Mouse (Mus musculus) induced T-regulatory cell, adult 2 months (primary cell): Measurements from ENCODE around the gene Mrpl41.
A peak's percentile ranks its signal among the peaks of the same experiment; 100 is the strongest.
"Not testable (repeated sequence)": the region's sequence is repeated elsewhere in the genome, so short reads cannot be mapped to it uniquely, and the experiment has no call there.

Experiments
- DNase-seq: peaks from one replicate; pipeline ENCODE4 v3.0.0-alpha.2; 2012; ENCODE audit warnings: low read depth

Gene Mrpl41

DNA sequence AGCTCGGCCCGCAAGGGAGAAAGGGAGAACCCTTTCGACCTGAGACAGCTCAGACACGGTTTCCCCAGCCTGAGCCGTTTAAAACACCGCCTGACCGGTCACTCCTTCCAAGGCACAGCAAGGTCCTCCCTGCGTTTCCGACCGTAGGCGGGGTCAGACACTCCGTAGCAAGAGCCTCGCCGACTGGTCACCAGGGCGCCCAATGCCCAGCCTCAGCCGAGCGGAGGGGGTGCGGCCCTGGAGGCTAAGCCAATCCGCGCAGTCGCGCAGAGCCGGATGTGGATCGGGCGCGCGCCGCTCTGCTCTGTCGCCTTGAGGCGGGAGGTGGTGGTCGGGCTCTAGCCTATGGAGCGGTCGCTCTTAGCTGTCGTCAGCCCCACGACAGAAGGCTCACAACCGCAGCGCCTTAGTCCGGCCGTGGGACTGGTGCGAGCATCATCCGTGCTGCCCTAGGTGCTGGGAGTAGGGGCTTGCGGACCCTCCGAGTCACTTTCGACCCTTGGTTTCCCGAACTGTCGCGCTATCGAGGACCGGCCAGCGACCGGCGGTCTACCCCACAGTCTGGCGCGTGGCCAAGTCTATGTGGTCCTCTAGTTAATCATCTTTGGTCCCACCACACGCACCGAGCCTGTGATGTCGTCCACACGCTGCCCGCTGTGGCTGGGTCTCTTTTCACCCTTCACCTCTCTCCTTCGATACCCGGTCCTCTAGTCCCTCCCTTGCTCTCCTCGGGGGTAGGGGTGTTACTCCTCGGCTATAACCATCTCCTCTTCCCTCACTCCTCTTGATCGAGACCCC, at the start of gene Mrpl41:
Mrpl41 (minus strand) TSS at position 193 of the 798 bp plus-strand sequence.
- peak; percentile 96 for DNase-seq

DNA sequence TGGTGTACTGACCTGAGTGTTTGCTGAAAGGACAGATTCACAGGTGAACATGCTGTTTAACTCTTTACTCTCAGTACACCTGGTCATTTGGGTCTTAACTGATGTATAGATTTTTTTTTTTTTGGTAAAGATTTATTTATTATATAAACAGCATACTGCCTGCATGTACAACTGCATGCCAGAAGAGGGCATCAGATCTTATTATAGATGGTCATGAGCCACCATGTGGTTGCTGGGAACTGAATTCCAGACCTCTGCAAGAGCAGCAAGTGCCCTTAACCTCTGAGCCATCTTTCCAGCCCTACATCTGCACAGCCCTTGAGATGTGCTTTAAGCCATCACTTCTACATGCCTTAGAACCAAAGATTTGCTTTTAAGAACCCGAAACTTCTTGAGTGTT, 47.8 kb upstream of the Mrpl41 start:
- DNase-seq: peak; percentile 7

DNA sequence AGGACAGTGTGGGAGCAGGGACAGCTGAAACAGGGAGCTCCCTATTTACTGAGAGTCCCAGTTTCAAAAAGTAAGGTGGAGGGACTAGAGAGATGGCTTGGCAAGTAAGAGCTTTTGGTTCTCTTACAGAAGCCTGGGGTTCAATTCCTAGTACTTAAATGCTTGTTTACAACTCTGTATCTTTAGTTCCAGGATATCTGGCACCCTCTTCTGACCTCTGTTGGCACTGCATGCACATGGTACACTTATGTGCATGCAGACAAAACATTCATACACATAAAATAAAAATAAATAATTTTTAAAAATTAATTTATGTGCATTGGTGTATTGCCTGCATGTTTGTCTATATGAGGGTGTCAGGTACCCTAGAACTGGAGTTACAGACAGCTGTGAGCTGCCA, 33.4 kb upstream of the Mrpl41 start:
- DNase-seq: peak; percentile 53

DNA sequence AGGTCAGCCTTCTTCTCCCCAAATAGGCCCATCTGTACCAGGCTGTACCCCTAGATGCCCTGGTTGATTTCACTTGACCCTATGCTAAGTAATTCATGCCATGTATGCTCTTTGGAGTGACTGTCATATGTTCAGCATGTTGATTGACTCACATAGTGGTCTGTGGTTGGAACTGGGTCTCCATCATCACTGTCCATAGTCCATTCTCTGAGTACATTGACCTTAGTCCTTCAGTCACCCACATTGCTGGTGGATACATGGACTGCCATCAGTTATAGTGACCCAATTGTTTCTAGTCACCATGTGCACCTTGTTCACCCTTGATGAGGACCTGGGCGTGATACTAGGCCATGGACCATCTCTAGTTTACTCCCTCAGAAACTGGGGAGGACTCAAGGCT, 31.9 kb upstream of the Mrpl41 start:
- DNase-seq: no peak

DNA sequence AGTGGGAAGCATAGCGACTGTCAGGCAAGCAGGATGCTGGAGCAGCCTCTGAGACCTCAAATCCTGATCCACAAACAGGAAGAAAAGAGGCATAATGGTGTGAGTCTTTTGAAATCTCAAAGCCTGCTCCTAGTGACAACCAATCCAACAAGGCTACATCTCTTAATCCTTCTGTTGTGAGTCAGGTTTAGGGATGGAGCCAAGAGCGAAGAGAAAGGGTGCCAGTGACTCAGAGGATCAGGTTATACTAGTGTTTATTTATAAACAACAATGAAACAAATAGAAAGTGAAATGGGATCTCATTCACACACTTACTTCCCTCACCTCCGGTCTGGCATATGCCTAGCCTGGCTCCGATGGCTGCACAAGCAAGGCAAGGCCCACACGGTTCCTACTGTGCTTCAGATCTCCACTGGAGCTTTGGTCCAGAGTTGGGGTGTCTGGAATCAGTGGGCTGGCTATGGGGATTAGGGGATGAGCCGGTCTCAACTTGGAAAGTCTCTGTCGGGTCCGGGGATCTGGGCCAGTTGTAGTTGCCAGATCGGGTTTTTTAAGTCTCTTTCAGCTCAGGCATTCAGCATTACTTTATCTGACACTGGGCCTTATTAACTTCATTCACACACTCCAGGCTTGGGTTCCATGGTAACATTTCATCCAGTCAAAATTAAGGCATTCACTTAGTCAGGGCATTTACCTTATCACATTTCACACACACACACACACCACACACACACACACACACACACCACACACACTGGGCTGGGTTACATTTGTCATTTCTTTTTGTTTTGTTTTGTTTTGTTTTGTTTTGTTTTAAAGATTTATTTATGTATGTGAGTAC, 29.3 kb upstream of the Mrpl41 start:
- no peak for DNase-seq

DNA sequence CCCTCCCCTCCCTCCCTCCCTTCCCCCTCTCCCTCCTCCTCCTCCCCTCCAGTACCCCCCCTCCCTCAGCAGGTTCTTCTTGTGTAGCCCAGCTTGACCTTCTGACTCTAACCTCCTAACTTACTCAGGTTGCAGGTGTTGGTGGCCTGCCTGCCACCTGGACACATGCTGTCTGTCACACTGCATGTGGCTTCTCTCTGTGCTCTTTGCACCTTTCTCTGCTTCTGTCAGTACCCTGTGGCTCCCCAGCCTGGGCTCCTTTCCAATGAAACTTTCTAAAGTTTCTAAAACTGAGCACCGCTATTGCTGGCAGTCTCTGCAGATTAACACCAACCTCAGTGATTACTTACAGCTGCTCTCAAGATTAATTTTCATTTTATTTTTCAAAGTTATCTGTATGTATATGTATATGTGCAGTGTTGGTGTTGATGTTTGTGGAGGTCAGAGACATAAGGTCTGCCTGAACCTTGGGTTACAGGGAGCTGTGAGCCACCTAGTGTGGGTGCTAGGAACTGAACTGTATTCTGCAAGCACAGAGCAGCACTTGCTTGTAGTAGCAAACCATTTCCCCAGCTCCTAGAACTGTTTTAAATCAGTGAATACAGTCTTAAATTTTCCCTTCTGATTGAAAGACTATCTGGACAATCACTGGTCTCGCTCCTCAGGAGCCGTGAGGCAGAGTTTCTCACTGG, 25.8 kb upstream of the Mrpl41 start:
- peak; percentile 52 for DNase-seq

DNA sequence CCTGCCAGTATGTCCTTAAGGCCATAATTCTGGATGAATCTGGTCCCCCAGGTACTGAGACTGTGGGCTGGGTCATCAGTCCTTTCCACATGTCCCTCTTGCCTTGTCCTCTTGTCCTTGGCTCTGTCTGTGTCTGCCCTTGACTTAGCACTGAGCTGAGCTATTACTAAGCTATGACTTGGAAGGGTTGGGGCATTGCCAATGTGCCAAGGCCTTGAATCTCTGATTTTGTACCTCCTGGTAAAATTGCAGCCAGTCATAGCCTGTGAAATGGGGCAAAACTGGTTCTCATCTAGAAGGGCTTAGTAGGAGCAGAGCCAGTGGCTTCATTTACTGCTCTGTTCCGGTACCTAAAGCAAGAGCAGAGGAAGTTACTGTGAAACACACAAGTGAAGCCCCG, 21.6 kb upstream of the Mrpl41 start:
- no peak for DNase-seq

DNA sequence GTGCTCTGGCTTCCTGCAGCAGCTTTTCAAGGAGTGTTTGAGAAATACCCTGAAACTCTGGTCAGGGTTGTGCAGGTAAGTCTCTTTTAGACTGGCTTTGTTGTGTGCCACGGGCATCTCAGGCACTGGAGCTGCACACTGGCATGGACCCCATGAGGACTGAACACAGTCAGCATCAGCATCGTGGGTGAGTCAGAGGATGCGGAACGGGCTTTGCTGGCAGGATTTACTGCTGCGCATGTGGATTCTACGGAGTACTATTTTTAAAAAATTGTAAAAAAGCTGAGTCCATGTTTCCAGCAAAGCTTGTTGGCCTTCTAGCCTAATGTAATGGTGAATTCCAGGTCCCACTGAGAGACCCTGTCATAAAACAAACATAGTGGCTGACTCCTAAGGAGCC, 20.4 kb upstream of the Mrpl41 start:
- no peak for DNase-seq

DNA sequence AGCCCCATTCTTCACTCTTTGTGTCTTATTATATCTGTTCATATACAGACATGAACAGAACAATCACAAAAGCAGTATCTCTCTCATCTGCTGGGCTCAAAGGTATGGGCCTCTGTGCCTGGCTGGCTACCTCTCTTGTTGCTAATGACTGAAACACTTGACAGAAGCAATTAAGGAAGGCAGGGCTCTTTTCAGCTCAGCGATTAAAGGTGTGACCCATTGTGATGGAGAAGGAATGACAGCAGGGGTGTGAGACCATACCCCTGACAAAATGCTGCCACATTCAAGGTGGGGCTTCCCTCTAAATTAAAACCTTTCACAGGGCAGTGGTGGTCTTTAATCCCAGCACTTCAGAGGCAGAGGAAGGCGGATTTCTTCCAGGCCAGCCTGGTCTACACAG, 12.9 kb upstream of the Mrpl41 start:
- no peak for DNase-seq

DNA sequence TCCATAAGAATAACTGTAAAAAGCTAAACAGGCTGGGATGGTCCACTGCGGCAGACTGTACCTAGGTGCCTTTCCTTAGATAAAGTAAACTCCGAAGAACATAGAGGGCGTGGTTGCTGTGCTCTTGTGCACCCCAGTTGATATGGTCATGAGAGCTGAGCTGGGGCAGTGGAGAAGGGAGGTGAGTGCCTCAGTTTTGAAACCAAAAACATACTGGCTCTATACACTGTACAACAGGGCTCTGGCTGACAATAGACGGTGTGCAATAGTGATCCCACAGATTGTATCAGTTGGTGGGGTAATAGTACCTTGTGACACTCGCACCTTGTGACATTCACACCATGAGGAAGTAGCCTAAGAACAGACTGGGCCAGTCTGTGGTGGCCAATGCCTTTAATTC, 2.1 kb upstream of the Mrpl41 start:
- peak; percentile 49 for DNase-seq

DNA sequence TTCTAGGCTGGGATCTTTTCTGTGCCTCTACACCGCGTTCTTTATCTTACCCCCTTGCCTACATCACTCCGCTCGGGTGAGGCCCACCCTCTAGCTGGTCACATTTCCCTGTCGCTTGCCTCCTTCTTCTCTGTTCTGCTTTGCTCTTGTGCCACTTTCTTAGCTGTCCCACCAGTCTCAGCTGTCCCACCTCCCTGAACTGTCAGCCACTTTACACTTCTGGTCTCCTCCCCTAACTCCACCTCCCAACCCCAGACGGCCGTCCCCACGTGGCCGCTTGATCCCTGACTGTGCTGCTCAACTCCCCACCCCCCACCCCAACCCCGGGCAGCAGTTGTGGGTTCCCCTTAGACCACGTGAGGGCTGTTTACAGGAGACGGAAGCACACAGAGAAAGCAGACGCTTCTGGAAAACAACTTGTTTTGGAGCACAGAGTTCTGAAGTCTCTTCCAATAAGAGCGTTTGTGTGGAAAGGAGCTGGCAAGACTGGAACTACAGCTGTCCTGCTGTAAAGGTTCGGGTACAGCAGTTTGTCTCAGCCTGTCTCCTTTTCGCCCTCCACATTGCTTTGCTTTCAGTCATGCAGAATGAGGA, 903 bp upstream of the Mrpl41 start, which contains the start of gene Pnpla7:
Pnpla7 (plus strand) TSS at position 330 of the 594 bp plus-strand sequence.
- peak; percentile 95 for DNase-seq

DNA sequence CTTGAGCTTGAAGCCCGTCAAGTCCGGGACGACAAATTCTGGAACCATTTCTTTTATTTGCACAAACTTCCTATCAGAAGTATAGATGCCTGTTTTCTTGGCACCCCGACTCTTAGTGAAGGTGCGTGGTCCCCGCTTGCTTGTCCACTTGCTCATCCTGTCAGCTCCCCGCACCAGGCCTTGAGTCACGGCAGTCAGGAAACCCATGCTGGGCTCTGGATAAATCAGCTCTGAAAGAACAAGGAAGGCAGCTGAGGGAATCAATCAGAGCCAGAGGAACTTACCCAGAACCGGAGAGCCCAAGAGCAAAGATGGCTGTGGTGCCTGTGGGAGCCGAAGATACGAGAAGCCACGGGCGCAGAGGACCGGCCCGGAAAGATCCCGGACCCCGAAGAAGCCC, 446 bp downstream of the Mrpl41 start:
- DNase-seq: not testable (repeated sequence)

DNA sequence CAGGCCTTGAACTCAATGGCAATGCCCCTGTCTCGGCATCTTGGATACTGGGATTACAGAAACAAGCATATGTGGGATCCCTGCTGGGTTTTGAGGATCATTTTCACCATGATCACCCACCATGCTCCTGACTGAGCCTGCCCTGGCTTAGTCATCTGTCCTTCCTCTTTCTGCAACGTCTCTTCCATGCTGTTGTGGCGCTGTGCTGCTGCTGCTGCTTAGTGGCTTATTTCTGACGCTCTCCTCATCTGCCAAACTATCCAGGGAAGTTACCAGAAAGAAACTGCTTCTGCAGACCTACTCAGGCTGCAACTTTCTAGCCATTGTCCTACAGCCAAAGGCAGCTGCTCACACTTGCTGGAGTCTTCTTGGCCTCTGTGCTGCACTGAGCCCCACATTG, 4.5 kb downstream of the Mrpl41 start:
- no peak for DNase-seq

DNA sequence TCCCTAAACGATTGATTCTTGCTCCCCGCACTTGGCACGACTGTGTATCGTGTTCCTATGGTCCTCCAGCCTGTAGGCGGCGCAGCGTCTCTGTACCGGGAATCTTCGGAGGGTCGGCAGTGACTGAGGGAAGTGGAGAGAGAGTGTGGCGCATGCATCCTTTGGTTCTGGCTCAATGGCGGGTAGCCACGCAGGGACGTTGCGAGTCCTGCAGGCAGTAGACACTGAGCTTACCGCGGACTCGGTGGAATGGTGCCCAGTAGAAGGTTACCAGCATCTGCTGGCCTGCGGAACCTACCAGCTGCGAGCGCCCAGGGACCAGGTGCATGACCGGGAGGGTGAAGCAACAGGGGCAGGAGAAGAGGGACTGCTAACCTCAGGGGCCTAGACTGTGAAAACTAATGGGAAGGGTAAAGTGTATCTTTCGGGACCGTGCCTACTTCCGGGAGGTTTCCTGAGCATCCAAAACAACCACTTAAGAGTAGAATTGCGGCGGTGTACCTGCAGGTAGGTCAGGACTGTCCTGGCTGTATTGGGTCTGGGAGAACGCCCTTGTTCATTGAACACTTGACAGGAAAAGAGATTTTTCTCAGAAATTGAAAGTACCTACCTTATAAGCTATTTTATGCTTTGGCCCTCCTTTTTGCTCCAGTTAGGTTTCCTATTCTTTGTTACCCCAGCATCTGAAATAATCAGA, 12.4 kb downstream of the Mrpl41 start, which contains the start of gene Dph7:
Dph7 (plus strand) TSS at position 97 of the 697 bp plus-strand sequence.
- DNase-seq: peak; percentile 93

DNA sequence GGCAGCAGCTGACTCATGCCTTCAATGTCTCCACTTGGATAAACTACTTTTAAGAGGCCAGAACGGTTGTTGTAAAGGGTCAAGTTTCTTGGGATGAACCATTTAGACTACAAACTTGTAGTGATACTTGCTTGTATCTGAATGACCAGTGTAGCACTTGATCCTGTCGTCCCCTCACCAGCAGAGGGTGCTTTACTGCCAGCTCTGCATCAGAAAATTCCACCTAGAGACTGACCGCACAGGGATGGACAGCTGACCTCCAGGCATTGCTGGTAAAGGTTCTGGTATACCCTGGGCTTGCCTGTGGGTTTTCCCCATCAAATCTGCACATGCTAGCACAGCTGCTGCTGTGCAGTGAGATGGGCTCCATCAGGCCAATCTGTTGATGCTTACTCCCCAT, 14.0 kb downstream of the Mrpl41 start:
- DNase-seq: no peak

DNA sequence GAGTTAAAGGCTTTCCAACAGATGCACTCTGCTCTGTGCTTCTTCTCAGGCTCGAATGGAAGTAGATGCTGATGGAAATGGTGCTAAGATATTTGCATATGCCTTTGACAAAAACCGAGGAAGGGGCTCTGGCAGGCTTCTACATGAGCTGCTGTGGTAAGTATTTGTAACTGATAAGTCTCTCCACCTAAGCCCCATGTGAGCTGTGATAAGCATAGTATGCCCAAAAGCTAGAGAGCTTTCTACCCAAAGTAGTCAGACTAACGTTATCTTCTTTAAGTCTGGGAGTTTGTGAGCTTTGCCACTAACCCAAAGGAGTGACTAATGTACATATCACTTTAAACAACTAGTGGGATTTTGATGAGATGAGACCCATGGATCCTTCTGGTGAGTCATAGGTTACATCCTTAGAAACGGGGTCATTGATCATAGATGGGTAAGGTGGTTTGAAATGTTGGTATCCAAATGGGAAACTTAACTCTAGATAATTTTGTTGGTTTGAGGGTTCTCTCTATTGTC, 22.3 kb downstream of the Mrpl41 start:
- DNase-seq: no peak

DNA sequence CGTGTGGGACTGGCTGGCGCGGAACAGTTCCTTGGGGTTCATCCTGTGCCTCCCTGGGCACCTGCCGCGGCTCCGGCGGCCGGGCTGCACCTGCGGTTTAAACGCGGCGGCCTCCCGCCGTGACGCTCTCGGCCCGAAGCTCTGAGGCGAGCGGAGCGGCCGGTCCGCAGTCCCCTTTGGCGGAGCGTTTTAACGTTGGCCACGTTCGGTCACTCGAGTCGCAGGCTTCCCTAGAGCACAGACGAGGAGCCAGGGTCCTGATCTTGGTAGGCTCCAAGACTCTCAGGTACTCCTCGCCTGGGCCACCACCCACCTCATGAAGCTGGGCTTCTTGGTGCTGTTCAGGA, 24.7 kb downstream of the Mrpl41 start:
- DNase-seq: peak; percentile 55

DNA sequence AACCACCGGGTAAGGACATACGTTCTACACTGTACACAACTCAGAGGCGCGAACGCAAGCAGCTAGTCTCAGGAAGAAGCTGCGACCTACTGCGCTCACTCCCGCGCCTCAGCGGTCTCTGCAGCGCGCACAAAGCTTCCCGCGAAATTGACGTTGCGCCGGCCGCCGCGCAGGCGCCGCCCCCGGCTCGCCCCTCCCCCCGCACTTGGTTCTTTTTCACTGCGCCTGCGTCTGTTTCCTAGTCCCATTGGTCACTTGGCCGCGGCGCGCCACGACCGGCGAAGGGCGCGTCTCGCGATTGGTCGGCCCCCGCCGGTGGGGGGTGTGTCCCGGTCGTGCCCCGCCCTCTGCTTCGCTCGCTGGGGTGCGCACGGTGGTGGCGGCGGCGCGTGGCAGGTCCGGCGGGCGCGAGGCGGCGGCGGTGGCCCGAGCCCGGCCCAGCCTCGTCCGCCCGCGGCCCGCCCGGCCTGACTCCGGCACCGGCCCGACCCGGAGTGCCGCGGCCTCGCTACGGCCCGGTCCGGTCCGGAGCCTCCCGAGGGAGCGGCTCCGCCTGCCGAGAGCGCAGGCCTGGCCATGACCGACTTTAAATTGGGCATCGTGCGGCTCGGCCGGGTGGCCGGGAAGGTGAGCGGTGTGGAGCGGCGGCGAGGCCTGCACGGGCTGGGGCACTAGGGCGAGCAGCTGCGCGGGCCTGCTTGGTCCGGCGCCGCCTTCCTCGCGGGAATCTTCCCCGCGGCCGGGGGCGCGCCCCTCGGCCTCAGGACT, 25.3 kb downstream of the Mrpl41 start, which contains the start of gene Zmynd19:
Zmynd19 (plus strand) TSS at position 372 of the 768 bp plus-strand sequence.
- DNase-seq: peak; percentile 98

DNA sequence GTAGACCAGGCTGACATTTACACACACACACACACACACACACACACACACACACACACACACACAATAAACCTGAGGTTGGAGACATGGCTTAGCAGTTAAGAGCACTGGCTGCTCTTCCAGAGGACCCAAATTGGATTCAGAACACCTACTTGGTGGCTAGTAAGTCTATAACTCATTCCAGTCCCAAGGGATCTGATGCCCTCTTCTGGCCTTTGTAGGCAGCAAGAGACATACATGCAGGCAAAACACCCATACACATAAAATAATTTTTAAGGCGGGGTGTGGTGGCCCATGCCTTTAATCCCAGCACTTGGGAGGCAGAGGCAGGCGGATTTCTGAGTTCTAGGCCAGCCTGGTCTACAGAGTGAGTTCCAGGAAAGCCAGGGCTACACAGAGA, 30.6 kb downstream of the Mrpl41 start:
- peak; percentile 69 for DNase-seq

DNA sequence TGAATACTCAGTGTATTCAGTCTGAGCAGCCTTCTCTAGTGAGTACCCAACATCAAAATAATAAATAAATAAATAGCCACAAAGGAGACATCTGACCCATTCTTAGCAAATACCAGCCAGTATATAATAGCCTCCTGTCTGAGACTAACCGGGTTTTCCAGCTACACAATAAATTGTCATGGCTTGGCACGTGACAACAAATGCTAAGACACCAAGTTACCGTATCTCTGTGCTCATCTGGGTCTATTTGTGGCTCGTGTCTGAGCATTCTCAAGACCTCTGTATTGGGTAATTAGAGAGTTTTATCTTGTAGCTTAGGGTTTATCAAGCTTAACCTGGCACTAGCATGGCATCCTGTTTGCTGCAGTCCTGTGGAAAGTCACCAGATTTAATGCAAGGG, 32.8 kb downstream of the Mrpl41 start:
- DNase-seq: no peak
